Comparison of ENCODE assay signal across 8 mouse cellular contexts in genomic region chr3:110249891-110250838, GRCm38 (mm10). TPM values are rescaled to one million over a fixed set of nuclear protein-coding genes. Genes with fewer than 3 reads are reported as not detected.
DNase-seq lines count a peak whose midpoint lies in the region; ATAC-seq lines count a peak whose summit lies in the region.

No protein-coding gene starts in this region.

- WGBS in hindbrain, embryonic 10.5 days: under 1% methylated on average over 89 of the region's 89 CpGs
- under 1% methylated on average over 88 of the region's 89 CpGs for WGBS in lung, embryonic 16.5 days

- peak overlapping the region; percentile 89 for H3K4me3 ChIP-seq in hindbrain, embryonic 10.5 days
- H3K4me3 ChIP-seq in lung, embryonic 16.5 days (ENCODE audit: low read length): peak overlapping the region; percentile 70

- peaks cover 17% of the 10 kb centered on the region for H3K4me1 ChIP-seq in hindbrain, embryonic 10.5 days (replicated peaks)
- H3K4me1 ChIP-seq in lung, embryonic 16.5 days (replicated peaks; ENCODE audit: control insufficient read depth, insufficient read depth, low read length): peaks cover 11% of the 10 kb centered on the region

- H3K36me3 ChIP-seq in hindbrain, embryonic 10.5 days: peaks cover 21% of the 10 kb centered on the region
- peaks cover 10% of the 10 kb centered on the region for H3K36me3 ChIP-seq in lung, embryonic 16.5 days (ENCODE audit: control insufficient read depth, insufficient read depth, low read length)

- peak; percentile 78 for ATAC-seq in frontal cortex, adult (ENCODE audit: low TSS enrichment)
- ATAC-seq in lung, embryonic 16.5 days (ENCODE audit: low read depth): peak; percentile 88

- peak overlapping the region; percentile 98 for H3K27ac ChIP-seq in hindbrain, embryonic 10.5 days
- peak overlapping the region; percentile 92 for H3K27ac ChIP-seq in lung, embryonic 16.5 days (ENCODE audit: low read length)

- H3K27me3 ChIP-seq in hindbrain, embryonic 10.5 days (ENCODE audit: insufficient read depth, poor library complexity, severe bottlenecking): no peaks in the 10 kb centered on the region
- no peaks in the 10 kb centered on the region for H3K27me3 ChIP-seq in lung, embryonic 16.5 days (ENCODE audit: control insufficient read depth, insufficient read depth, low read depth, low read length)

- H3K4me2 ChIP-seq in lung, embryonic 16.5 days (ENCODE audit: low read depth, low read length): peak overlapping the region; percentile 76

- peak overlapping the region; percentile 95 for H3K9ac ChIP-seq in lung, embryonic 16.5 days (ENCODE audit: low read length)

- DNase-seq in MN1 (ENCODE audit: low spot score): peak; percentile 61
- DNase-seq in cerebellum, adult 9-10 months: peak; percentile 84
- DNase-seq in hindbrain, embryonic 10.5 days (ENCODE audit: low spot score): peak; percentile 83
- DNase-seq in layer of hippocampus, adult 9-11 months: peak; percentile 61
- peak; percentile 74 for DNase-seq in ovary, postnatal 10 days (ENCODE audit: low spot score)
- DNase-seq in thymus, postnatal 0 days (ENCODE audit: low spot score): peak; percentile 43

- H3K9me3 ChIP-seq in hindbrain, embryonic 10.5 days: no peaks in the 10 kb centered on the region
- no peaks in the 10 kb centered on the region for H3K9me3 ChIP-seq in lung, embryonic 16.5 days (ENCODE audit: control insufficient read depth, low read length)

RNA-seq across cellular contexts. Expression of gene Prmt6, which starts 0.6 kb away (rescaled TPM):
- 28.7 and 30.5 TPM in 2 replicates for polyA plus RNA-seq in hindbrain, embryonic 10.5 days (2016; fragmentation: Nextera tagmentation; extraction: Ambion mirVana)
- 12.4 and 14.2 TPM in 2 replicates for polyA plus RNA-seq in lung, embryonic 16.5 days (2015; fragmentation: Nextera tagmentation; extraction: Ambion mirVana)
- polyA plus RNA-seq in thymus, postnatal 0 days (2015; fragmentation: Nextera tagmentation; extraction: Ambion mirVana): 19.7 and 20.9 TPM in 2 replicates

Comparison
In these comparisons a context has a peak if more than half of its experiments do, and no peak if none do; other contexts are left out.
1. Peak in every context shown above with its lines: DNase-seq, ATAC-seq, H3K4me3 ChIP-seq and H3K27ac ChIP-seq.